Mouse (Mus musculus) small intestine, adult 2 months (tissue): ENCODE measurements around the gene Mut.

Experiments used
- CTCF ChIP-seq: fragments of 200-500 bp; IDR thresholded peaks from 2 replicates; pipeline ENCODE4 v1.5.1; 2012; ENCODE audit warnings: low read depth, mild to moderate bottlenecking, control low read depth, inconsistent platforms, low read length, moderate library complexity, mixed read lengths; ENCODE audit not compliant: insufficient replicate concordance, insufficient read length; ENCODE audit errors: extremely low read depth
- POLR2A ChIP-seq: fragments of 200-500 bp; IDR thresholded peaks from 2 replicates; pipeline ENCODE4 v1.6.1; 2012; ENCODE audit warnings: low read depth, mild to moderate bottlenecking, control low read depth, inconsistent platforms, low read length, moderate library complexity

DNA sequence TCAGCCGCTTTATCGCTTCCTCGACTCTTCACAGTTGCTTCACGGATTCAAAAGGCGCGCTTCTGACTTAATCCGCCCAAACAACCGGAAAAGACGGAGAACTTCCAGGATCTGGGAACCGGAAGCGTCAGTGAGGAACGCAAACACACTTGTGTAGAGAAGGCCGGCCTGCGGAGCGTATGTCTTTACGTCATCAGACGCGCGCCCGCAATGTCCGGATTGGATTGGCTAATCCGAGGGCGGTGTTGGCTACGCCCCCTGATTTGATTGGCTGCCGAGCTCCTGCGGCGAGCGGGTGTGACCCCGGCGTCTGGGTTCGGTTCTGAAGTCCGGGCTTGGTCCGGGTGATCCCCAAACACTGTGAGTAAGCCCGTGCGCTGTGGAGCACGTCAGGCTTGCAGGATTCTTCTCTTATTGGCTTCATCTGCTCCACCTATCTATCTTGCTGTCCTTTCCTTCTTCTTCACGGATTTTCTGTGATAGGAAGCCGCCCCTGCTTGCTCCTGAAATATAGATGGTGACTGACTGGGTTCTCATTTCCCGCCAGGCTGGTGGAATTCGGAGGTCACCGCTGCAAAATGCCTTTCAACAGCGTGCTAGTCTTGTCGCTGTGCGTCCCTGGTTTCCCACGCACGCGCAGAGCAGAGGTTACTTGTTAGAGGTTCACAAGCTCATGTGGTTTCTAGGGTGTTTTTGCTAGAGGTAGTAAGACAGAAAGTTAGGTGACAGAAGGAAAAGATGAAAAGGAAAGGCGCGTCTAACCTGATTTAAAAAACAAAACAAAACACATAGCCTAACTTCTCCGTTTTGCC lies at the start of gene Mut, which contains the start of gene Cenpq:
- TF ChIP-seq CTCF (no peak), POLR2A (0 out of 2 replicates have a peak, but pooled peaks have one; percentile 30)
